Mouse (Mus musculus) spleen, adult 2 months (tissue): ENCODE data around the gene Donson. TPM values are rescaled to one million over a fixed set of nuclear protein-coding genes. Genes with fewer than 3 reads are reported as not detected.

Source experiments
- DNase-seq, 2 experiments: peaks; one replicate each; pipeline versions ENCODE4 v3.0.0 to v3.0.0-alpha.2; 2012 to 2021; ENCODE audit warnings: low spot score in 2 of 2, low read depth in 1 of 2
- H3K27ac ChIP-seq: fragments of 200-500 bp; 2 replicates; pipeline ENCODE4 v1.5.1; 2012; ENCODE audit warnings: low read length, inconsistent platforms; ENCODE audit not compliant: insufficient read depth
- H3K27me3 ChIP-seq: fragments of 200-500 bp; 2 replicates; pipeline ENCODE4 v1.6.1; 2012; ENCODE audit warnings: mild to moderate bottlenecking, moderate library complexity, low read length, inconsistent platforms; ENCODE audit not compliant: control insufficient read depth, insufficient read depth
- H3K36me3 ChIP-seq: fragments of 200-500 bp; 2 replicates; pipeline ENCODE4 v1.6.1; 2012; ENCODE audit warnings: mild to moderate bottlenecking, low read length, inconsistent platforms; ENCODE audit not compliant: control insufficient read depth, insufficient read depth
- H3K4me1 ChIP-seq: fragments of 200-500 bp; 2 replicates; pipeline ENCODE4 v1.6.1; 2011; ENCODE audit warnings: inconsistent platforms; ENCODE audit not compliant: control insufficient read depth, insufficient read depth, insufficient read length
- H3K4me3 ChIP-seq: fragments of 200-500 bp; 2 replicates; pipeline ENCODE4 v1.5.1; 2011; ENCODE audit warnings: mild to moderate bottlenecking, inconsistent platforms; ENCODE audit not compliant: insufficient read depth, insufficient read length; ENCODE audit errors: extremely low read depth
- CTCF ChIP-seq: fragments of 200-500 bp; IDR thresholded peaks from 2 replicates; pipeline ENCODE4 v1.5.1; 2011; ENCODE audit warnings: mild to moderate bottlenecking, inconsistent platforms; ENCODE audit not compliant: insufficient read depth, insufficient read length, insufficient replicate concordance; ENCODE audit errors: extremely low read depth
- POLR2A ChIP-seq: fragments of 200-500 bp; IDR thresholded peaks from 2 replicates; pipeline ENCODE4 v1.6.1; 2011; ENCODE audit warnings: low read depth, low read length, inconsistent platforms
- WGBS: fragments of 180-500 bp; shearing (Covaris S2); methylation state at CpG from one replicate; pipeline ENCODE4 v1.1.7; 2018; 5-methylcytosine and 5-hydroxymethylcytosine counted together
- polyA plus RNA-seq: library from polyadenylated mRNA; depleted of rRNA; stranded (reverse); fragments of >200 nt; gene quantifications from 2 replicates; pipeline ENCODE4 v1.2.3, GENCODE M21; 2012

Donson gene
- polyA plus RNA-seq, 1 experiment, result 13.1 TPM

DNA sequence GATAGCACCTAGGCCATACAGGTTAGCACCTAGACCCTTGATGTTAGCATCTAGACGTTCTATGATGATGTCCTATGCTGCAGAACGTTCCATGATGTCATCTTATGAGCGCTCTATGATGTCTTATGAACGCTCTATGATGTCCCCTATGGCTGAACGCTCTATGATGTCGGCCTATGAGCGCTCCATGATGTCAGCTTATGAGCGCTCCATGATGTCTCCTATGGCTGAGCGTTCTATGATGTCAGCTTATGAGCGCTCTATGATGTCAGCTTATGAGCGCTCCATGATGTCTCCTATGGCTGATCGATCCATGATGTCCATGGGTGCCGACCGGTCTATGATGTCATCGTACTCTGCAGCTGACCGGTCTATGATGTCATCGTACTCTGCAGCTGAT is 31.3 kb downstream of the Donson start:
- no peak for DNase-seq
- 98% methylated on average over 17 of the region's 17 CpGs for WGBS
- Histone ChIP-seq H3K36me3 (peaks cover 68% of the 10 kb centered on the region), H3K27ac (no peak overlapping the region), H3K4me1 (no peaks in the 10 kb centered on the region; the same call in 1 of the 2 replicates), H3K27me3 (no peaks in the 10 kb centered on the region), H3K4me3 (no peak overlapping the region)
- TF ChIP-seq POLR2A, result no peak
- TF ChIP-seq CTCF, result no peak

GRCm38 (mm10) chr16:91655285-91655684 is 33.3 kb downstream of the Donson start:
- H3K4me1 ChIP-seq, result no peaks in the 10 kb centered on the region; the same call in 1 of the 2 replicates
- WGBS, result 99% methylated on average over 9 of the region's 9 CpGs

GRCm38 (mm10) chr16:91652191-91652590 is 36.4 kb downstream of the Donson start:
- no peak for TF ChIP-seq CTCF
- no peak for TF ChIP-seq POLR2A
- no peaks in the 10 kb centered on the region for H3K27me3 ChIP-seq

More at GRCm38 (mm10) chr16:91655285-91655684, 33.3 kb downstream of the Donson start:
- Histone ChIP-seq H3K4me3 (no peak overlapping the region), H3K36me3 (peaks cover 65% of the 10 kb centered on the region), H3K27me3 (no peaks in the 10 kb centered on the region), H3K27ac (no peak overlapping the region)
- TF ChIP-seq CTCF (no peak), POLR2A (no peak)
- DNase-seq, result no peak

GRCm38 (mm10) chr16:91649781-91650180 is 38.8 kb downstream of the Donson start:
- H3K27me3 ChIP-seq, result no peaks in the 10 kb centered on the region
- no peak overlapping the region for H3K4me3 ChIP-seq
- DNase-seq, result no peak
- H3K4me1 ChIP-seq, result peaks cover 6% of the 10 kb centered on the region
- no peak overlapping the region for H3K27ac ChIP-seq
- TF ChIP-seq CTCF (no peak), POLR2A (no peak)
- H3K36me3 ChIP-seq, result peaks cover 15% of the 10 kb centered on the region

More at GRCm38 (mm10) chr16:91652191-91652590, 36.4 kb downstream of the Donson start:
- peaks cover 6% of the 10 kb centered on the region for H3K4me1 ChIP-seq
- peaks cover 38% of the 10 kb centered on the region for H3K36me3 ChIP-seq
- H3K27ac ChIP-seq, result no peak overlapping the region
- H3K4me3 ChIP-seq, result no peak overlapping the region
- DNase-seq, result no peak
- WGBS, result 92% methylated on average over 3 of the region's 3 CpGs

- no peak for TF ChIP-seq POLR2A
- TF ChIP-seq CTCF, result no peak
- Histone ChIP-seq H3K27ac (no peak overlapping the region), H3K4me1 (peaks cover 6% of the 10 kb centered on the region), H3K36me3 (peaks cover 13% of the 10 kb centered on the region), H3K4me3 (no peak overlapping the region), H3K27me3 (no peaks in the 10 kb centered on the region)
- WGBS, result 40% methylated on average over 3 of the region's 3 CpGs
- no peak for DNase-seq
Observed at GRCm38 (mm10) chr16:91649246-91649645, 39.3 kb downstream of the Donson start.

DNA sequence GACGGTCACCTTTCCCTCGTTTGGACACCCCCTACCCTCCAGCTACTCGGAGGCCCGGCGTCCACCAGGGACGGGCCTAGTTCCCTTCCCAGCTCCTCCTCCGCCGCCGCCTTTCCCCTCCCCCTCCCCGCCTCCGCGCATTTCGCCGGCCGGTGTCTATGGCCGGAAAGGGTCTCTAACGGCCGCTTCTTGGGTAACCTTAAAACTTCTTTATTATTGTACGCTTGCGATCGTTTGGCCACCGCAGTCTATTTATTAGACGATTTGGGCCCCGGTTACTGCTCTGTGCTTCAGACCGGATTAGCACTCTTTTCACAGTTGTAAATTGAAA is 40.4 kb downstream of the Donson start:
- Histone ChIP-seq H3K4me1 (peaks cover 6% of the 10 kb centered on the region), H3K36me3 (peaks cover 10% of the 10 kb centered on the region), H3K27me3 (no peaks in the 10 kb centered on the region), H3K27ac (peak overlapping the region; percentile 98), H3K4me3 (peak overlapping the region; percentile 93)
- 2% methylated on average over 24 of the region's 25 CpGs for WGBS
- TF ChIP-seq POLR2A, result no peak
- DNase-seq, result peak in 1 of 2 experiments; percentile 76

DNA sequence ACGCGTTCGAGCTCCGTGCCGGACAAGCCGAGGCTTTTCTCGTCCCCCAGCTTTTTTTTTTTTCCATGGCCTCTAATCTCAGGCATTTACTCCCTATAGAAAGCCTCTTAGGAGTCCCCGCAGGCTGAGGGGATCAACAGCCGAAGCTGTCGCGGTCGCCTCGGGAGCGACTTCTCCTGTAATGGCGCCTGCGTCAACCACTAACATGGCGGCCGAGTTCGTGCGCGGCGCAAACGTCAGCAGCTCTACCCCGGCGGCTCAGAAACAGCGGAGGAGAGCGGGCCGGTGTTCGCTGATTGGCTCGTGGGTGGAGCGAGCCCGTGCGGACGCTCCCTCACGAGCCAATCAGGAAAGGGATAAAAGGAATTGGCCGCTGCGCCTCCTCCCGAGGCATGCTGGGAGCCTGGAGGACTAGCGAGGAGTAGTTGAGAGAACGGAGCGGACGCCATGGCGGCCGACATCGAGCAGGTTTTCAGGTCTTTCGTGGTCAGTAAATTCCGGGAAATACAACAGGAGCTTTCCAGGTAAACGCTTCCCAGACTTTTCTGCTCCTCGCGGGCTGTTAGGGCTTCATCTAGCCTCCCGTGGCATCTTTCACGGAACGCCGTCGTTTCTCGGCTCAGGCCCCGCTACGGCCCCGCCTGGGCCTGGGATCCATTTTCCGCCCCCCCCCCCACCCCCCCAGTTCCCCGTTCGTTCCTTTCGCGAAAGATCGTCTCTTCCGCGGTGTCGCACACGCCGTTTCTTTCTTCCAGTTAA is 40.9 kb downstream of the Donson start, which contains the start of gene Son:
Son (plus strand) TSS at position 46 of the 759 bp plus-strand sequence.
- Histone ChIP-seq H3K27me3 (no peaks in the 10 kb centered on the region), H3K36me3 (peaks cover 12% of the 10 kb centered on the region), H3K4me1 (peaks cover 6% of the 10 kb centered on the region), H3K4me3 (peak within 1 kb of the TSS; percentile 98), H3K27ac (peak within 1 kb of the TSS; percentile 100)
- DNase-seq, result peak; percentile 94 to 96
- TF ChIP-seq POLR2A (peak; percentile 95), CTCF (no peak)
- under 1% methylated on average over 70 of the region's 70 CpGs for WGBS
